Mouse (Mus musculus) natural killer cell, adult 2 months (primary cell): ENCODE data around the gene Cyb5rl.

Source experiments
- DNase-seq, 2 experiments: peaks; one replicate each; pipeline ENCODE4 v3.0.0; 2022; ENCODE audit warnings: low spot score in 2 of 2

Gene Cyb5rl

GRCm38 (mm10) chr4:107063214-107063613 is 3.6 kb upstream of the Cyb5rl start:
- DNase-seq = no peak

- DNase-seq = no peak
These were observed 2.2 kb upstream of the Cyb5rl start for GRCm38 (mm10) chr4:107064394-107065098.

GRCm38 (mm10) chr4:107067151-107067840 is 508 bp downstream of the Cyb5rl start:
- DNase-seq = peak in 1 of 2 experiments; percentile 6

- DNase-seq = no peak
These were observed 5.6 kb downstream of the Cyb5rl start for GRCm38 (mm10) chr4:107072343-107072742.

- DNase-seq = no peak
These were observed 8.7 kb downstream of the Cyb5rl start for GRCm38 (mm10) chr4:107075456-107075855.

GRCm38 (mm10) chr4:107078894-107079293 is 12.1 kb downstream of the Cyb5rl start:
- no peak for DNase-seq

GRCm38 (mm10) chr4:107079716-107080115 is 12.9 kb downstream of the Cyb5rl start:
- no peak for DNase-seq

- no peak for DNase-seq
These were observed 15.4 kb downstream of the Cyb5rl start for GRCm38 (mm10) chr4:107082185-107082584.

- DNase-seq = no peak
These were observed 16.3 kb downstream of the Cyb5rl start for GRCm38 (mm10) chr4:107083126-107083525.

- DNase-seq = no peak
These were observed 17.6 kb downstream of the Cyb5rl start for GRCm38 (mm10) chr4:107084343-107084742.

- DNase-seq = no peak
These were observed 18.1 kb downstream of the Cyb5rl start for GRCm38 (mm10) chr4:107084858-107085257.

- DNase-seq = no peak
These were observed 24.9 kb downstream of the Cyb5rl start for GRCm38 (mm10) chr4:107091696-107092095.

GRCm38 (mm10) chr4:107094484-107095187 is 27.8 kb downstream of the Cyb5rl start:
- DNase-seq = no peak

GRCm38 (mm10) chr4:107096043-107096442 is 29.3 kb downstream of the Cyb5rl start:
- DNase-seq = no peak

- no peak for DNase-seq
These were observed 30.1 kb downstream of the Cyb5rl start, which contains the start of gene Cdcp2 for GRCm38 (mm10) chr4:107096841-107097373. Gene Cdcp2, plus strand, starts transcription at chr4:107096891.

- DNase-seq = no peak
These were observed 31.1 kb downstream of the Cyb5rl start for GRCm38 (mm10) chr4:107097871-107098270.

GRCm38 (mm10) chr4:107098375-107098774 is 31.6 kb downstream of the Cyb5rl start:
- DNase-seq = no peak

GRCm38 (mm10) chr4:107098791-107099525 is 32.2 kb downstream of the Cyb5rl start:
- DNase-seq = no peak

- no peak for DNase-seq
These were observed 35.4 kb downstream of the Cyb5rl start for GRCm38 (mm10) chr4:107102220-107102619.

GRCm38 (mm10) chr4:107106777-107107176 is 40.0 kb downstream of the Cyb5rl start:
- no peak for DNase-seq

GRCm38 (mm10) chr4:107108291-107108731 is 41.5 kb downstream of the Cyb5rl start:
- no peak for DNase-seq
